Mouse (Mus musculus): ENCODE measurements around the gene Upk3b. TPM values are rescaled to one million over a fixed set of nuclear protein-coding genes. Genes with fewer than 3 reads are reported as not detected.
"Not testable (repeated sequence)": the region's sequence is repeated elsewhere in the genome, so short reads cannot be mapped to it uniquely, and the experiment has no call there.

Gene Upk3b
- polyA plus RNA-seq, 1 experiment from 2014 or later, result not detected

DNA sequence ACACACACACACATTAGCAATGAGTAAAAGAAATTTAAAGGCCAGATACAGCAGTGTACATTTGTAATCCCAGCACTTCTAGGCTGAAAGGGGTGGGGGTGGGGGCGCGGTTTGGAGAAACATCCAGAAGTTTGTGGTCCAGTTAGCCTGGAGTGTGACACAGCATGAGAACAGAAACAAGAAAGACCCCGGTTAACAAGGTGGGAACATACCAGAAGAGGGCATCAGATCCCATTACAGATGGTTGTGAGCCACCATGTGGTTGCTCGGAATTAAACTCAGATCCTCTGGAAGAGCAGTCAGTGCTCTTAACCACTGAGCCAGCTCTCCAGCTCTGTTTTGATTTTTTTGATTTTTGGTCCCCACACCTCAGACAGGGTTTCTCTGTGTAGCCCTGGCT, 17.8 kb downstream of the Upk3b start:
- Histone ChIP-seq H3K4me1 (ENCODE audit: control insufficient read depth, insufficient read depth, low read length) (0 out of 2 replicates have a peak, but pooled peaks cover 7% of the 10 kb centered on the region), H3K27me3 (replicated peaks; ENCODE audit: control insufficient read depth, insufficient read depth, low read length) (no peaks in the 10 kb centered on the region), H3K9me3 (replicated peaks; ENCODE audit: control insufficient read depth, low read length) (no peaks in the 10 kb centered on the region), H3K9ac (ENCODE audit: low read length) (no peak overlapping the region), H3K36me3 (ENCODE audit: control insufficient read depth, insufficient read depth, low read length) (no peaks in the 10 kb centered on the region), H3K27ac (ENCODE audit: low read depth, low read length) (no peak overlapping the region), H3K4me2 (ENCODE audit: low read length) (no peak overlapping the region), H3K4me3 (ENCODE audit: low read depth, low read length) (no peak overlapping the region)
- DNase-seq (ENCODE audit: low spot score), result no peak
- WGBS, result 38% methylated on average over 4 of the region's 4 CpGs
- ATAC-seq, result no peak

DNA sequence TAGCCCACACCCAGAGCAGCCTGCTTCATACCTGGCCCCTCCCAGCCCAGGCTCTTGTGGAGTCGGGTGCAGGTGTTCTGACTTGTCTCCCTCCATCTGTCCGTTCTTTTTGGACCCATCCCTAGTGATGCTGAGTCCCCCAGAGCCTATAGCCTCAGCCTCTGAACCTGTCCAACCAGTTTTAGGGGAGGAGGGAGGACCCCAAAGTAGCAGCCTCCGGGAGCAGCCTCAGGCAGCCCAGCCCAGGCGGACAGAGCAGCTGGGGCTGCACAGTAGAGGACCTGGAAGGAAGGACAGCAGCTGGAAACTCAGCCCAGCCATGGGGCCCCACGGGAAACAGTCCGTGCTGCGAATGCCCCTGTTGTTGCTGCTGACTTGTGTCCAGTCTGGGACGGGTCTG, 18.8 kb downstream of the Upk3b start:
- H3K27me3 ChIP-seq (replicated peaks; ENCODE audit: control insufficient read depth, insufficient read depth, low read length), result no peaks in the 10 kb centered on the region
- 42% methylated on average over 8 of the region's 8 CpGs for WGBS
- H3K4me2 ChIP-seq (ENCODE audit: low read length), result no peak overlapping the region
- ATAC-seq (no peak), DNase-seq (ENCODE audit: low spot score) (no peak)
- no peaks in the 10 kb centered on the region for H3K4me1 ChIP-seq (ENCODE audit: control insufficient read depth, insufficient read depth, low read length)
- H3K36me3 ChIP-seq (ENCODE audit: control insufficient read depth, insufficient read depth, low read length), result no peaks in the 10 kb centered on the region
- H3K27ac ChIP-seq (ENCODE audit: low read depth, low read length), result no peak overlapping the region
- no peak overlapping the region for H3K4me3 ChIP-seq (ENCODE audit: low read depth, low read length)
- no peaks in the 10 kb centered on the region for H3K9me3 ChIP-seq (replicated peaks; ENCODE audit: control insufficient read depth, low read length)
- H3K9ac ChIP-seq (ENCODE audit: low read length), result no peak overlapping the region

DNA sequence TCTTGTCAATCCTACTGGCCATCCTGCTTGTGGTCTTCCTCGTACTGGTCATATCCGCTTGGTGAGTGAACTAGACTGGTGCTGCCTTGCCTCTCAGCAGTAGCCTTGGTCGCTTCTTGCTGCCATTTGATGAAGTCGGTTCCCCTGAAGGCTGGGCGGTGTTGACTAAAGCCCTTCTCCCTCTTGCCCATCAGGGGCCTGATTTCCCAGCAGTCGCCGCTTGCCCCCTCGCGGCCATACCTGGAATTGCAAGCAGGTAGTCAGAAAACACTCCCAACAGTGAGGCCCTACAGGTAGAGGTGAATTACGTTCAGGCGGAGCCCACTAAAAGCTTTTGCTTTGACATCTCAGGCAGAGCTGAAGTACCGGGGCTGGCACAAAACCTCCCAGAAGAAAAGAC, 23.3 kb downstream of the Upk3b start:
- no peak overlapping the region for H3K9ac ChIP-seq (ENCODE audit: low read length)
- ATAC-seq, result no peak
- 10% methylated on average over 12 of the region's 12 CpGs for WGBS
- peak; percentile 66 for DNase-seq (ENCODE audit: low spot score)
- H3K4me3 ChIP-seq (ENCODE audit: low read depth, low read length), result no peak overlapping the region
- H3K9me3 ChIP-seq (replicated peaks; ENCODE audit: control insufficient read depth, low read length), result no peaks in the 10 kb centered on the region
- no peak overlapping the region for H3K4me2 ChIP-seq (ENCODE audit: low read length)
- H3K4me1 ChIP-seq (ENCODE audit: control insufficient read depth, insufficient read depth, low read length), result no peaks in the 10 kb centered on the region
- H3K27me3 ChIP-seq (replicated peaks; ENCODE audit: control insufficient read depth, insufficient read depth, low read length), result no peaks in the 10 kb centered on the region
- H3K36me3 ChIP-seq (ENCODE audit: control insufficient read depth, insufficient read depth, low read length), result no peaks in the 10 kb centered on the region
- no peak overlapping the region for H3K27ac ChIP-seq (ENCODE audit: low read depth, low read length)

DNA sequence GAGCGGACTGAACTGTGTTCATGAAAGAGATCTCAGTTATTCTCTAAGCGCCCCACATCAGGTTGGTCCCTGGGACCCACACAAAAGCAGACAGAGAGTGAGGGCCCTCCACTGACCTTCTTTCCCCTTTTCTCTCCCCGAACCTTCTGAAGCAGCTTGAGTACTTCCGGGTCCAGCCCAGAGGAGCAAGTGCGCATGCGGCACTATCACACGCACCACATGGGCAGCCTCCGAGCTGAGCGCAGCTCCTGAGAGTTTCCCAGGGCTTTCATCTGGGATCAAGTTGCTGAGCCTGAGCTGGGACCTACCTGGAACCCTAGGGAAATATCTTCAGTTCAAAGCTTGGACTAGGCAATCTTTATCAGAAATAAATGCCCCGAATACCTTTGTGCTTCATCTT, 25.6 kb downstream of the Upk3b start:
- 91% methylated on average over 10 of the region's 10 CpGs for WGBS
- H3K27me3 ChIP-seq (replicated peaks; ENCODE audit: control insufficient read depth, insufficient read depth, low read length), result no peaks in the 10 kb centered on the region
- no peak overlapping the region for H3K27ac ChIP-seq (ENCODE audit: low read depth, low read length)
- no peaks in the 10 kb centered on the region for H3K4me1 ChIP-seq (ENCODE audit: control insufficient read depth, insufficient read depth, low read length)
- no peak for DNase-seq (ENCODE audit: low spot score)
- no peaks in the 10 kb centered on the region for H3K9me3 ChIP-seq (replicated peaks; ENCODE audit: control insufficient read depth, low read length)
- H3K4me2 ChIP-seq (ENCODE audit: low read length), result no peak overlapping the region
- no peak overlapping the region for H3K4me3 ChIP-seq (ENCODE audit: low read depth, low read length)
- H3K9ac ChIP-seq (ENCODE audit: low read length), result no peak overlapping the region
- H3K36me3 ChIP-seq (ENCODE audit: control insufficient read depth, insufficient read depth, low read length), result no peaks in the 10 kb centered on the region
- ATAC-seq, result no peak

DNA sequence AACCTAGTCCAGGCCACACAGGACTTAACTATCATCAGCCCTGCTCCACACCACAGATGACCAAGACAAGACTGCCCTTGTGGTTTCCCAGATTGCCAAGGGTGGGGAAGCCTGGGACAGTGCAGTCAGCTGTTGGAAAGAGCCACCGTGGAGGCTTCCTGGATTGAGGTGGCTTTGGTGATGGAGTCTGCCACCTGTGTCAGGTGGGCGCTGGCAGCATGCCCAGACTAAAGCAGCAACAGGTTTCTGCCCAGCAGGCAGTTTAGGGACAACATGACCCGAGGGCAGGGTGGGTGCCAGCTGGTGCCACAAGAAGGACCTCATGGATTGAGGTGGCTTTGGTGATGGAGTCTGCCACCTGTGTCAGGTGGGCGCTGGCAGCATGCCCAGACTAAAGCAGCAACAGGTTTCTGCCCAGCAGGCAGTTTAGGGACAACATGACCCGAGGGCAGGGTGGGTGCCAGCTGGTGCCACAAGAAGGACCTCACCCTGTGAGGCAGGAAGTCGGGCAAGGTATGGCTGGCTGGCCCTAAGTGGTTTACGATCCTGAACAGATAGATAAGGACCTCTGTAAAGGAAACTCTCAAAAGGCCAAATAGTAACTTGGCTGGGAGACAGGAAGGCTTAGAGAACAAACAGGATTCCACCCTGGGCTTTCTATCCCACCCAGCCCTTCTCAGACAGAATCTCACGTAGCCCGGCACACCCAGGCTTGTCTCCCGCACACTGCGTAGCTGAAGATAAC, 28.3 kb downstream of the Upk3b start:
- ATAC-seq, result not testable (repeated sequence)

DNA sequence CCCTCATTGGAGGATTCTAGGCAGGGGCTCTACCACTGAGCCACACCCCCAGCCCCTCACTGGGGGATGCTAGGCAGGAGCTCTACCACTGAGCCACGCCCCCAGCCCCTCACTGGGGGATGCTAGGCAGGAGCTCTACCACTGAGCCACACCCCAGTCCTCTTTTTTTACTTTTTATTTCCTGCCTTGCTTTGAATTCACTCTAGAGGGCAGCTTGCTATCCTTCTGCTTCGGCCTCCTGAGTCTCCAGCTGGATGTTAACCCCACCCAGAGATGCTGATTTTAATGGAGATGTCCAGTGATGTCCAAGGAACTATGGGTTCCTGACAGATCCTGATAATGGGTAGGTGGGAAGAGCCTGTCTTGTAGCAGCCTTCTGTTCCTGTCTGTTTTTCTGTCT, 31.1 kb downstream of the Upk3b start:
- no peaks in the 10 kb centered on the region for H3K27me3 ChIP-seq (replicated peaks; ENCODE audit: control insufficient read depth, insufficient read depth, low read length)
- H3K4me1 ChIP-seq (ENCODE audit: control insufficient read depth, insufficient read depth, low read length), result no peaks in the 10 kb centered on the region
- H3K36me3 ChIP-seq (ENCODE audit: control insufficient read depth, insufficient read depth, low read length), result no peaks in the 10 kb centered on the region
- WGBS, result 65% methylated on average over 2 of the region's 2 CpGs
- H3K27ac ChIP-seq (ENCODE audit: low read depth, low read length), result no peak overlapping the region
- DNase-seq (ENCODE audit: low spot score) (no peak), ATAC-seq (no peak)
- no peaks in the 10 kb centered on the region for H3K9me3 ChIP-seq (replicated peaks; ENCODE audit: control insufficient read depth, low read length)
- no peak overlapping the region for H3K9ac ChIP-seq (ENCODE audit: low read length)
- H3K4me3 ChIP-seq (ENCODE audit: low read depth, low read length), result no peak overlapping the region
- H3K4me2 ChIP-seq (ENCODE audit: low read length), result no peak overlapping the region

More for the DNA sequence above, 28.3 kb downstream of the Upk3b start:
- H3K4me3 ChIP-seq (ENCODE audit: low read depth, low read length); DNase-seq (ENCODE audit: low spot score); H3K4me1 ChIP-seq (ENCODE audit: control insufficient read depth, insufficient read depth, low read length); H3K9ac ChIP-seq (ENCODE audit: low read length); H3K9me3 ChIP-seq (replicated peaks; ENCODE audit: control insufficient read depth, low read length); H3K27me3 ChIP-seq (replicated peaks; ENCODE audit: control insufficient read depth, insufficient read depth, low read length); H3K4me2 ChIP-seq (ENCODE audit: low read length); H3K36me3 ChIP-seq (ENCODE audit: control insufficient read depth, insufficient read depth, low read length); H3K27ac ChIP-seq (ENCODE audit: low read depth, low read length): not testable (repeated sequence)
- 84% methylated on average over 11 of the region's 11 CpGs for WGBS

DNA sequence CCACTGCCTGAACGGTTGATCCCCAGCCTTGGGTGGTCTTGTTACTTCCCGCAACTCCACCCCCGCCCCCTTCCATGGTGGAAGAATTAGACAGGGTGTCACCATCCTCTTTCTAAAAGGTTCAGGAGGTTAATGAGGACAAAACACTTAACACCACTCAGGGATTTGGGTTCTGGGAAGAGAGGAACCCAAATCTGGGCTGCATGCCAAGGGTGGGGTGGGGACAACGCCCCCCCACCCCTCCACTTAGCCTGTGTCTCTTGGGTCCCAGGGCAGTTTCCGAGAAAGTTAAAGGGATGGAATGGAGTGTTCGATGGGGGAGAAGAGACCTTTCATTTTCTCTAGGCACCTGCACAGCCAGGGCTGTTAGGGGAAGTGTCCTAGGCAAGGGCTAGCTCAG, 34.8 kb downstream of the Upk3b start:
- Histone ChIP-seq H3K4me2 (ENCODE audit: low read length) (no peak overlapping the region), H3K4me3 (ENCODE audit: low read depth, low read length) (no peak overlapping the region), H3K27ac (ENCODE audit: low read depth, low read length) (no peak overlapping the region), H3K9me3 (replicated peaks; ENCODE audit: control insufficient read depth, low read length) (no peaks in the 10 kb centered on the region), H3K9ac (ENCODE audit: low read length) (no peak overlapping the region), H3K27me3 (replicated peaks; ENCODE audit: control insufficient read depth, insufficient read depth, low read length) (no peaks in the 10 kb centered on the region), H3K36me3 (ENCODE audit: control insufficient read depth, insufficient read depth, low read length) (no peaks in the 10 kb centered on the region), H3K4me1 (ENCODE audit: control insufficient read depth, insufficient read depth, low read length) (peaks cover 2% of the 10 kb centered on the region; the same call in 1 of the 2 replicates)
- WGBS, result 46% methylated on average over 6 of the region's 6 CpGs
- DNase-seq (ENCODE audit: low spot score), result no peak
- ATAC-seq, result no peak

DNA sequence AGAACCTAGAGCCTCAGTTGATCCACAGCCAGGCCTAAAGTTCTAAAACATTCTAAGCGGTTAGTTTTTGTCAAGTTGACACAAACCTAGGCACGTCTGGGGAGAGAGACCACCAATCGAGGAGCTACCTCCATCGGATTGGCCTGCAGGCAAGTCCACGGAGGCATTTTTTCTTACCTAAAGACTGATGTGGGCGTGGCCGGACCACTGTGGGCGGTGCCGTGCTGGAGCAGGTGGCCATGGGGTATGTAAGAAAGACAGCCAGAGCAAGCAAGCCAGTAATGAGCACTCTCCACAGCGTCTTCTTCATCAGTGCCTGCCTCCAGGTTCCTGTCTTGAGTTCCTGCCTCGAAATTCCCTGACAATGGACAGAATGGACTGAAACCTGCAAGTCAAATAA, 35.2 kb downstream of the Upk3b start:
- H3K4me3 ChIP-seq (ENCODE audit: low read depth, low read length), result no peak overlapping the region
- WGBS, result 70% methylated on average over 11 of the region's 11 CpGs
- H3K4me1 ChIP-seq (ENCODE audit: control insufficient read depth, insufficient read depth, low read length), result peaks cover 2% of the 10 kb centered on the region; the same call in 1 of the 2 replicates
- no peaks in the 10 kb centered on the region for H3K36me3 ChIP-seq (ENCODE audit: control insufficient read depth, insufficient read depth, low read length)
- H3K9me3 ChIP-seq (replicated peaks; ENCODE audit: control insufficient read depth, low read length), result no peaks in the 10 kb centered on the region
- H3K27ac ChIP-seq (ENCODE audit: low read depth, low read length), result no peak overlapping the region
- DNase-seq (ENCODE audit: low spot score) (no peak), ATAC-seq (no peak)
- no peak overlapping the region for H3K9ac ChIP-seq (ENCODE audit: low read length)
- no peaks in the 10 kb centered on the region for H3K27me3 ChIP-seq (replicated peaks; ENCODE audit: control insufficient read depth, insufficient read depth, low read length)
- H3K4me2 ChIP-seq (ENCODE audit: low read length), result no peak overlapping the region

DNA sequence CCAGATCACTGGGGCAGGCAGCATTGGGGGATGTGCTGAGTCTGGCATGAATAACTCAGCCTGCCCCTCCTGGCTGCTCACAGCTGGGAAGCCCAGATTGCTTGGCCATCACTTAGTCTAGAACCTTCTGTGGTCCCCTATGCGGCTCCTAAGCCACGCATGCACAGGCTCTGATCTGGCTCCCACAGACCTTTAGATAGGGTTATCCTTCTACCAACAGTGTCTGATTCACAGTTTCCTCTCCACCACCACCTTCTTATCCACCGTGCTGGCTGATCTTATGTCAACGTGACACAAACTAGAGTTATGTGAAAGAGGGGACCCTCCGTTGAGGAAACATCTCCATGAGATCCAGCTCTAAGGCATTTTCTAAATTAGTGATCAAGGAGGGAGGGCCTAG, 36.8 kb downstream of the Upk3b start:
- Histone ChIP-seq H3K27ac (ENCODE audit: low read depth, low read length) (no peak overlapping the region), H3K27me3 (replicated peaks; ENCODE audit: control insufficient read depth, insufficient read depth, low read length) (no peaks in the 10 kb centered on the region)

More for the DNA sequence above, 36.8 kb downstream of the Upk3b start:
- H3K4me3 ChIP-seq (ENCODE audit: low read depth, low read length), result no peak overlapping the region
- 95% methylated on average over 5 of the region's 5 CpGs for WGBS
- H3K9me3 ChIP-seq (replicated peaks; ENCODE audit: control insufficient read depth, low read length), result no peaks in the 10 kb centered on the region
- no peak for DNase-seq (ENCODE audit: low spot score)
- no peak overlapping the region for H3K9ac ChIP-seq (ENCODE audit: low read length)
- no peaks in the 10 kb centered on the region for H3K36me3 ChIP-seq (ENCODE audit: control insufficient read depth, insufficient read depth, low read length)
- H3K4me1 ChIP-seq (ENCODE audit: control insufficient read depth, insufficient read depth, low read length), result peaks cover 2% of the 10 kb centered on the region; the same call in 1 of the 2 replicates
- no peak for ATAC-seq
- H3K4me2 ChIP-seq (ENCODE audit: low read length), result no peak overlapping the region

Measured in forebrain, embryonic 14.5 days (tissue).